Mouse (Mus musculus): ENCODE measurements at regions not wholly inside any gene's neighbourhood (a gene's known extent, or its start where the extent isn't known, plus 50 kb on each side); places are given as distances from the start of the nearest gene placed in this dataset.

DNA sequence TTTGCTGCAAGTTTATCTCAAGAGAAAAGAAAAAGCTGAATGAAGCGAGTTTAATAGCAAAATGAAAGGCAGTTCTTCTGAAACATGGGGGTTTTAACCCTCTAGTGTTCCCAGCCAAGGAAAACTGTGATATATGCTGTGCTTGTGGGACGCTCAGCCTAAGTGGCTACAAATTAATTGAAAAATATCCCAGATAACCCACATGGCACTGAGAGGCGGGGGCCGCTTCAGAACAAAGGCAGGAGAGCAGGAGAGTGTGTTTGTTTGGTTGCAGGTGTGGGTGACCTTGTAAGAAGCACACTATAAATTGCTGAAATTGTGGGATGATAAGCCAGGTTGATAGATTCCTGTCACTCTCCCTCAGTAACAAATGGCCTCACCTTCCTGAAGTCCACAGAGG is 154.7 kb upstream of the Mpped2 start:
- DNase-seq (ENCODE audit: low spot score in 2 of 2) = no peak

DNA sequence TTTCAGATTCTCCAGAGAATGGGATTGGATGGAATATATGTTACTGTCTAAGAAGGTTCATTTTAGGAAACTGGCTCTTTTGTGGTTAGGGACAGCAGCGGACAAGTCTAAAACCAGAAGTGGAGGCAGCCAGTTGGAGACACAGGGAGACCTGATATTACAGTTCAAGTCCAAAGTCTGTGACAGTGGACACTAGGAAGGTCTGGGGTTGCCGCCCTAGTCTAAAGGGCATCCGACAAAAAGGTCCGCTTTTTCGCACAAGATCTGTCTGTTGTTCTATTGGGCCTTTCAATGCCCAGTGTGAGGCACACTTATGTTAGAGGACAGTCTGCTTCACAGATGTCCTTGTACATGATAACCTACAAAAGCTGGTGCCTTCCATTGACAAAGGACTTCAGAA is 152.9 kb upstream of the Mpped2 start:
- DNase-seq (ENCODE audit: low spot score in 2 of 2) = no peak

DNA sequence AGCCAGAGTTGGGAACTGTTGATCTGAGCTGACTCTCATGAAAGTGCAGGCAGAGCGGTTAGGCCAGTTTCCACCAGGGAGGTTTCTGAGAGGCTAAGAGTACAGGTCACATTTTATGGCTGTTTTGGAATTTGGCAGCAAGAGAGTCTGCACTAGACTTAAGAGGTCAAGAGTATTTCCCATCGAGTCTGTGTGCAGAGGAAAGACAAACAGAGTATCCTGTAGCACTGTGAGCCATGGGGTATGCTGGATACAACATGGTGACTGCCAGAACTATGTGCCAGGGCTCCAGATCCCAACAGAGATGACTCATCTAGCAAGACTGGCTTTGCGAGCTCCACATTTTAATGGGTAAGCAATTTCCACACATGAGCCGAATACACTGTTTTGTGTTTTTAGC is 146.0 kb upstream of the Mpped2 start:
- DNase-seq (ENCODE audit: low spot score in 2 of 2) = no peak

DNA sequence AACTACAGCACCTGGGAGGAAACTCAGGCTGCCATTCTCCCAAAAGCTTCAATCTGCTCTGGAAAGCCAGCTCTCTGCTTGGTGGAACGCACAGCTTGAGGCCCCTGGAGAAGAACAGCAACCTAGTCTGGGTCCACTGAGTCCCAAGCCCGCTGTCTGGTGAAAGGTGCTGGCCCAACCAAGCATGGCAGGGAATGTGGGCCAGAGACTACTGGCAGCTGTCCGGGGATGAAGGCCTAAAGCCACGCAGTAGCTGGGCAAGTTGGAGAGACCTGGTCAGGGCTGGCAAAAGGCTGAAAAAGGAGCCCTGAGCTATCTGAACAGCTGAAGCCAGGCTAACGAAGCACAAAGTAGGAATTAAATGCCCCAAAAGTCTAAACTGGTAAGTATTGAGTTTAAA is 139.4 kb upstream of the Mpped2 start:
- DNase-seq (ENCODE audit: low spot score in 2 of 2) = no peak

DNA sequence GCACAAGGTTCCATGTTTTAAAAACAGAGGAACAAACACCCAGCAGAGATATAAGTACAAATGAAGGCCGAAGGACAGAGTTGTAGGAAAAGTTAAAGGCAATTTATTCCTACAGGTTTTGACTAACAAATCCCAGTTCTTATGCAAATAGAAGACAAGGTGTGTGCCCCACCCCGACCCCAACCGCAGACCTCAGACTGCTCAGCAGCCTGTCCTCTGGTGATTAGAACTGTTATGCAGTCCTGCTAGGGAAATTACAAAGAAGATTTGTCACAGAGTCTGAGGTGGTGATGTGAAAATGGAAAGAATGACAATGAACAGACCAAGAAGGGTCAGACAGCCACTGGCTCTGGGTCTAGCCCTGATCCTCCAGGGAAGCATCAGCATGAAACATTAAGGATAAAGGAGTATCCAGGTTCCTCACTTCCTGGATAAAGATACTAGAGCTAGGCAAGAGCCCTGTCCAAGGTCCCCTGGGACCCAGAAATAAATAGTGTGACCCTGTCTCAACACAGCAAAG is 131.4 kb upstream of the Mpped2 start:
- DNase-seq (ENCODE audit: low spot score in 2 of 2) = no peak

DNA sequence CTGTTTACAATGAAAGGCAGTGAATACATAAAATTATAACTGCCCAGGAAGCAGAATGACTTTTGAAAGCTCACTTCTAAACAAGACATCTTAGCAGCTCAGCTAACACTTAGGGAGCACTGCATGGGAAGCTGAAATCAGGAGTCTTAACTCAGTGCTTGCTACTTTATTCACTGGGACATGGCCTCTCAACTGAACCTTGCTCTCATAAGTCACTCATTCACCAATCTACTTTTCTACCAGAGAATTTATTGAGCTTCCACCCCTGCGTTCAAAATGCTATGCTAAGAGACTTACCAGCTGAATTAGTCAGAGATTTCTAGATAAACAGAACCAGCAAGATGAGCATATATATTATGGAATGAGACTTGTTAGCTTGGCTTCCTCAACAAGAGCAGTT is 122.8 kb upstream of the Mpped2 start:
- DNase-seq (ENCODE audit: low spot score in 2 of 2) = no peak

DNA sequence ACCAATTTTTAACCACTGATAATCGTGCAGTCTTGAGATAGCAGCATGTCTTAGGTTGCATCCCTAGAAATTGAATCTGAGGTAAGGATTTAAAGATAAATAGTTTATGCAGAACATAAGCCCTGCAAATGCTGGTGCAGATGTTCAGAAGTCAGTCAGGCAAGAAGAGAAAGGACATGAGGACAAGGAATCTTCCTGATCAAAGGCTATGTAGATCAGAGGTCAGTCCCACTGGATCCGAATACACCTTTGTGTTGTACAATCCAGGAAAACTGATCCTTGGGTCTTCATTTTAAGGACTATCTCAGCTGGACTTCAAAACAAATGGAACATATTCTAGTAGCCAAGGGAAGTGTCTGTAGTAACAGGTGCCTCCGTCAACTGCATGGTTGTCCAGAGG is 121.7 kb upstream of the Mpped2 start:
- no peak for DNase-seq (ENCODE audit: low spot score in 2 of 2)

DNA sequence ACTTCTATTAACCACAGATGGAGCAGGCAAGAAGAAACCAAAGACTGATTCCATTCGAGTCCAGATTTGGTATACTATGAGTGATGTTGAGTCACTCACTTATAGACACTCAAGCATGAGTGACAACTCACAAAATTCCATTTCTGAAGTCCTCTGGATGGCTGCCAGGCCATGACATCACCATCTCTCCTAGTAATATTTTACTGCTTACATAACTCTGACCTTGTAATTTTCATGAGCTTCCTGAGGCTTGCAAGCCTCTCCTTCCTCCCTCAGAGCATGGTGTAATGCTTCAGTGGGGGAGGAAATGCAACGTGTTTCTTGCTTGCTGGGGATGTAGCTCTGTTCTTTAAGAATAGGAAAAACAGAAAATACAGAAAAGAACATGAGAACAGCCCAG is 121.2 kb upstream of the Mpped2 start:
- no peak for DNase-seq (ENCODE audit: low spot score in 2 of 2)

DNA sequence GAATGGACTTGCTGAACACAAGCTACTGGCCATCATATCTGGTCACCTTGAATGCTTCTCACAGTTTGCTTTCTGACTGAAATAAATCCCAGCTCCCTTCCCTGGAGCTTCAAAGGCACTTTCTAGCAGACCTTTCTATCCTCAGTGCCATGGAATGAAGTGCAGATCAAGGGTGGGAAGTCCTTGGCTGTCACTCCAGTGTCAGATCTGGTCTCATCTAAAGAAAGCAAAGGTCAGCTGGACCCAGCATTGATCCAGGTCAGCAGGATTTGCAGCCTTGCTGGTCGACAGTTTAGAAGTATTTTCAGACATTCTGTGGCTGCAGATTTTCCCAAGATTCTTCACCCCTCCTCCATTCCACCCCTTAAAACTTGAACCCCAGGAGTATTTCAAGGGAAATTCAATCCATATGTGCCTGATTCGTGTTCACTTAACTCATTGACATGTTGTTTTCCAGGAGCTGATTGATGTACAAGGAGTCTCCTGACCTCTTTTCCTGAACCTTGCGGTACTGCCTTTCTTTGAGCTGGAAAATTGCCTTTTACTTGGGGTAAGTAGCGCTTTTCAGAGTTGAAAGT is 116.2 kb upstream of the Mpped2 start:
- no peak for DNase-seq (ENCODE audit: low spot score in 2 of 2)

DNA sequence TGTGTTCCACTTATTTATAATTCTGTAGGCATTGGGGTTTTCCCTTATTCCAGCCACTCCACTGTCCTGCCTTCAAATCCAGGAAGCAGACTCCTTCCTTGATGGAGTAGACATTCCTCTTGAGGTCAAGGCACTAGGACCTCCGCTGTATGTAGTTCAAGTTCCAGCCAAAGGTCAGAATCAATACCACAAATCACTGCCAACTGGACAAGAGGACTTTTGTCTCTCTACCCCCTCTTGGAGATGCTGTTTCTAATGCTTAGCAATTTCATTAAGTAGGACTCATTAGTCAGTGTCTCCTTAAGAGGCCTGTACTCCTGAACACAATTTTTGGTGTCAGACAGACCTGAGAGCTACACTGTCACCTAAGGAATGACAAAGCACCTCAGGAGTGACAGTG is 115.0 kb upstream of the Mpped2 start:
- no peak for DNase-seq (ENCODE audit: low spot score in 2 of 2)

DNA sequence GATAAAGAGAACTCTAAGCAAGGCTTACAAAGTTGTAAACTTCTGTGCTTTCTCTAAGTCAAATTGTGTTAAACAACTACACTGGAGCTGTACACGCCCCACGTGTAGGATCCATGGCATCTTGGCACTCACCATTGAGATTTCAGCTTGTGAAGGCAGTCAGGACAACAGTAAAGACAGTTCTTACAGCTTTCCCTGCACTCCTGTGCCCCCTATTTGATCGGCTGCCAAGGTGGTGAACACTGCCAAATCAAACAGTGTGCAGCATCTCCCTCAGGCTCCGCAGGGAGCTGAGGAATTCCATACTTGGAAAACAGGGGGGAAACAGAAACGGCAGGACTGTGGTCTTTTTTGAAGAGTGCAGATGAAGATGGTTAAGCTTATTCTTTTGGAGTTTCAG is 112.4 kb upstream of the Mpped2 start:
- DNase-seq (ENCODE audit: low spot score in 2 of 2) = no peak

DNA sequence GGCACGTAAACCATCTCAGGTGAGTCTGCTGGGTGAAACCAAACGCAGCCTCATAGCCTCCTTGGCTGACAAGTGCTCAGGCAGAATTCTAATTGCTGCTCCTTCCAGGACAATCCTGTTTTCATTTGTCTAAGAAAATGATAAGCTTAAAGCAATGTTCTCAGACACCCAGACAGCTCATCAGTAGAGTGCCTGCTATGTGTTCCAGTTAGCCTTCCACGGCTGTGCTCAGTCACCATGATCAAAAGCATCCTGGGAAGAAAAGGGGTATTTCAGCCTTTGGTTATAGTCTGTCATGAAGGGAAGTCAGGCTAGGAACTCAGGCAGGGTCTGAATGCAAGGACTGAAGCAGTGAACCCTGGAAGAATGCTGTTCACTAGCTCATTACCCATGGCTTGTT is 71.8 kb upstream of the Mpped2 start:
- no peak for DNase-seq (ENCODE audit: low spot score in 2 of 2)

DNA sequence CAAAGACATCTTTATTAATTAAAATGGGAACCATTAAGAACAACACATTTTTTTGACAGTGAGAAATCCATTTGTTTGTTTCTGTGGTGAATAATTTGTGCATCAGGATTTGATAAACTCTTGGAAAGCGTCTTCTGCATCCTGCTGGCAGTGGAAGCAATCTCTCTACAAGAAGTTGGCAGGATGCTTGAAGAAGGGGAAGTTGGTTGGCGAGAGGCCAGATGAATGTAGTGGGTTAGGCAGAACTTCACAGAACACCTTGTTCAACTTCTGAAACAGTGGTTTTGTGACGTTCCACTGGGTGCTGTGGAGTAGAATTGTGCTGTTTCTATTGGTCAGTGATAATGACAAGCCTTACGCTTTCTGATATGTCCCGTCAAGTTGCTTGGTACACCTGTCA is 70.7 kb upstream of the Mpped2 start:
- DNase-seq (ENCODE audit: low spot score in 2 of 2) = no peak

DNA sequence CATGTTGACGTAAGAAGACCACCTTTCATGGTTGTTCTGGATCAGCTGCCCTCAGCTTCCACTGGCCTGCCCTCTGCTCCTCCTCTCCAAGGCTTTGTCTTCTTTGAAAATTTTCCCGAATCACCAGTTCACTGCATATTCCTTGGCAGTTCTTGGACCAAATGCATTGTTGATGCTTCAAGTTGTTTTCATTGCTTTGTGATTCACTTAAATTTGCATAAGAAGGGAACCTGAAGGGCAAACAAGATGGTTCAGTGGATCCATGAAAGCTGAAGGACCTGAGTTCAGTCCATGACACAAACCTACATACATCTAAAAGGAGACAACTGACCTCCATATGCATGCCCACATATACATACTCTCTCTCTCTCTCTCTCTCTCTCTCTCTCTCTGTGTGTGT is 69.4 kb upstream of the Mpped2 start:
- no peak for DNase-seq (ENCODE audit: low spot score in 2 of 2)

DNA sequence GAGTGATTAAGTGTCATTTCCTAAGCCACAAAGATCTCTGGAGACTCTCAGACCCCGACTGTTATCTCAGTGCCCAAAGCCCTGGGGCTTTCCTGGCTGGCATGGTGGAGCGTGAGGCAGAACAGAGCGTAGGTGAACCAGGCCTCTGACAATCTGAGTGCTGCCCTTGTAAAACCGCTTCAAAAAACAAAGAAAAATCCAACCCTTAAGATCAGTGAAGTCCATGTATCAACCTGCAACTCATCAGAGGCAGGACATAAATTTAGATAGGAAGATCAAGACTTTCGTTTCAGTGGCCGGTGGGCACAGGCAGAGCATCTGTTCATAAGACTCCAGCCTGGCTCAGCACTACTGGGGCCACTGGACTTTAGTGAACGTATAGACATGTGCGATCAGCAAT is 61.1 kb upstream of the Mpped2 start:
- DNase-seq (ENCODE audit: low spot score in 2 of 2) = no peak
